In genomic region chr7:100372452-100372980, GRCm38 (mm10) we compare ENCODE assay signal across 8 mouse cellular contexts. TPM values are rescaled to one million over a fixed set of nuclear protein-coding genes. Genes with fewer than 3 reads are reported as not detected.
A peak's percentile ranks its signal among the peaks of the same experiment; 100 is the strongest.
DNase-seq lines count a peak whose midpoint lies in the region; ATAC-seq lines count a peak whose summit lies in the region.

No protein-coding gene starts in this region.

- peaks cover 2% of the 10 kb centered on the region for H3K4me1 ChIP-seq in neural tube, embryonic 11.5 days (ENCODE audit: control insufficient read depth, insufficient read depth, low read length)
- H3K4me1 ChIP-seq in embryonic facial prominence, embryonic 14.5 days (ENCODE audit: control insufficient read depth, insufficient read depth, low read length): peaks cover 16% of the 10 kb centered on the region
- peaks cover 2% of the 10 kb centered on the region; the same call in 1 of the 2 replicates for H3K4me1 ChIP-seq in limb, embryonic 11.5 days (ENCODE audit: control insufficient read depth, insufficient read depth, low read length)
- H3K4me1 ChIP-seq in neural tube, embryonic 14.5 days (ENCODE audit: control insufficient read depth, insufficient read depth, low read length): peaks cover 19% of the 10 kb centered on the region

- H3K9me3 ChIP-seq in neural tube, embryonic 11.5 days (ENCODE audit: control insufficient read depth, low read length): no peaks in the 10 kb centered on the region
- H3K9me3 ChIP-seq in embryonic facial prominence, embryonic 14.5 days (ENCODE audit: control insufficient read depth, low read length): no peaks in the 10 kb centered on the region
- H3K9me3 ChIP-seq in limb, embryonic 11.5 days (ENCODE audit: control insufficient read depth, low read length): no peaks in the 10 kb centered on the region
- H3K9me3 ChIP-seq in neural tube, embryonic 14.5 days (ENCODE audit: control insufficient read depth, low read length): no peaks in the 10 kb centered on the region

- no peak for DNase-seq in neural tube, embryonic 11.5 days (ENCODE audit: low spot score)
- DNase-seq in neural tube, embryonic 10.5 days (ENCODE audit: extremely low spot score, low spot score): no peak
- peak; percentile 19 for DNase-seq in embryonic facial prominence, embryonic 14.5 days (ENCODE audit: low spot score)
- no peak for DNase-seq in limb, embryonic 11.5 days (ENCODE audit: low spot score)
- no peak for DNase-seq in urinary bladder, postnatal 25 days (ENCODE audit: low spot score)
- no peak for DNase-seq in layer of hippocampus, adult 11-12 months (ENCODE audit: low spot score)

- 0 out of 2 replicates have a peak overlapping the region, but pooled peaks have one; percentile 14 for H3K27ac ChIP-seq in neural tube, embryonic 11.5 days (ENCODE audit: low read depth, low read length)
- peak overlapping the region; percentile 91 for H3K27ac ChIP-seq in embryonic facial prominence, embryonic 14.5 days (replicated peaks; ENCODE audit: low read depth, low read length)
- peak overlapping the region; percentile 75 for H3K27ac ChIP-seq in limb, embryonic 11.5 days (replicated peaks; ENCODE audit: low read depth, low read length)
- H3K27ac ChIP-seq in neural tube, embryonic 14.5 days (ENCODE audit: low read depth, low read length): peak overlapping the region; percentile 36; the same call in 1 of the 2 replicates

- H3K36me3 ChIP-seq in neural tube, embryonic 11.5 days (ENCODE audit: control insufficient read depth, insufficient read depth, low read length): no peaks in the 10 kb centered on the region
- H3K36me3 ChIP-seq in embryonic facial prominence, embryonic 14.5 days (ENCODE audit: control insufficient read depth, insufficient read depth, low read length): peaks cover 29% of the 10 kb centered on the region
- peaks cover 3% of the 10 kb centered on the region; the same call in 1 of the 2 replicates for H3K36me3 ChIP-seq in limb, embryonic 11.5 days (ENCODE audit: control insufficient read depth, insufficient read depth, low read length)
- peaks cover 5% of the 10 kb centered on the region; the same call in 1 of the 2 replicates for H3K36me3 ChIP-seq in neural tube, embryonic 14.5 days (ENCODE audit: control insufficient read depth, insufficient read depth, low read length)

- H3K4me3 ChIP-seq in neural tube, embryonic 11.5 days (ENCODE audit: low read depth, low read length): peak overlapping the region; percentile 56
- H3K4me3 ChIP-seq in embryonic facial prominence, embryonic 14.5 days (ENCODE audit: low read depth, low read length): peak overlapping the region; percentile 67
- H3K4me3 ChIP-seq in limb, embryonic 11.5 days (ENCODE audit: low read depth, low read length): peak overlapping the region; percentile 75
- peak overlapping the region; percentile 74 for H3K4me3 ChIP-seq in neural tube, embryonic 14.5 days (ENCODE audit: low read depth, low read length)

- H3K9ac ChIP-seq in neural tube, embryonic 11.5 days (ENCODE audit: low read length): peak overlapping the region; percentile 53
- peak overlapping the region; percentile 69 for H3K9ac ChIP-seq in embryonic facial prominence, embryonic 14.5 days (ENCODE audit: low read depth, low read length)
- H3K9ac ChIP-seq in limb, embryonic 11.5 days (ENCODE audit: low read length): peak overlapping the region; percentile 71
- H3K9ac ChIP-seq in neural tube, embryonic 14.5 days (replicated peaks; ENCODE audit: low read depth, low read length): no peak overlapping the region; the same call in 1 of the 2 replicates

- WGBS in neural tube, embryonic 11.5 days: 7% methylated on average over 17 of the region's 17 CpGs
- WGBS in embryonic facial prominence, embryonic 14.5 days: 6% methylated on average over 17 of the region's 17 CpGs
- WGBS in limb, embryonic 11.5 days: 9% methylated on average over 17 of the region's 17 CpGs
- WGBS in neural tube, embryonic 14.5 days: 8% methylated on average over 17 of the region's 17 CpGs

- ATAC-seq in neural tube, embryonic 11.5 days (ENCODE audit: insufficient read depth, low FRiP score, low TSS enrichment): no peak
- no peak for ATAC-seq in embryonic facial prominence, embryonic 14.5 days (ENCODE audit: low read depth)
- no peak for ATAC-seq in limb, embryonic 11.5 days (ENCODE audit: insufficient number of reproducible peaks, low FRiP score, low TSS enrichment, low read depth)
- no peak for ATAC-seq in neural tube, embryonic 14.5 days (ENCODE audit: low read depth)
- ATAC-seq in inflammation-experienced regulatory T-cells, adult 6 months: no peak

- H3K27me3 ChIP-seq in neural tube, embryonic 11.5 days (ENCODE audit: control insufficient read depth, insufficient read depth, low read length): no peaks in the 10 kb centered on the region
- no peaks in the 10 kb centered on the region for H3K27me3 ChIP-seq in embryonic facial prominence, embryonic 14.5 days (replicated peaks; ENCODE audit: control insufficient read depth, insufficient read depth, low read length)
- H3K27me3 ChIP-seq in limb, embryonic 11.5 days (ENCODE audit: control insufficient read depth, insufficient read depth, low read length): no peaks in the 10 kb centered on the region
- no peaks in the 10 kb centered on the region for H3K27me3 ChIP-seq in neural tube, embryonic 14.5 days (ENCODE audit: control insufficient read depth, insufficient read depth, low read length)

- peak overlapping the region; percentile 41 for H3K4me2 ChIP-seq in neural tube, embryonic 11.5 days (ENCODE audit: low read depth)
- peak overlapping the region; percentile 62 for H3K4me2 ChIP-seq in embryonic facial prominence, embryonic 14.5 days (ENCODE audit: low read depth, low read length)
- peak overlapping the region; percentile 50 for H3K4me2 ChIP-seq in limb, embryonic 11.5 days (ENCODE audit: low read depth, severe bottlenecking)
- H3K4me2 ChIP-seq in neural tube, embryonic 14.5 days (ENCODE audit: low read depth, low read length): peak overlapping the region; percentile 53

RNA-seq across cellular contexts. Expression of gene Ppme1, which starts 0.4 kb away (rescaled TPM):
- polyA plus RNA-seq in neural tube, embryonic 11.5 days (2014; fragmentation: Nextera tagmentation; extraction: Ambion mirVana): 116 and 124 TPM in 2 replicates
- 49.4 and 53.3 TPM in 2 replicates for polyA plus RNA-seq in embryonic facial prominence, embryonic 14.5 days (2014; fragmentation: Nextera tagmentation; extraction: Ambion mirVana)
- polyA plus RNA-seq in limb, embryonic 11.5 days (2014; fragmentation: Nextera tagmentation; extraction: Ambion mirVana): 68.6 and 71.3 TPM in 2 replicates
- 155 and 163 TPM in 2 replicates for polyA plus RNA-seq in neural tube, embryonic 14.5 days (2014; fragmentation: Nextera tagmentation; extraction: Ambion mirVana)
- 10 to 100 TPM; 19.5 to 23.9 (median 22.9) TPM for polyA plus RNA-seq in inflammation-experienced regulatory T-cells, adult 6 months (2017; shearing (Covaris generic))

RNA-seq across cellular contexts. Expression of gene C2cd3, which starts 0.5 kb away (rescaled TPM):
- 34.2 and 42.3 TPM in 2 replicates for polyA plus RNA-seq in neural tube, embryonic 11.5 days (2014; fragmentation: Nextera tagmentation; extraction: Ambion mirVana)
- polyA plus RNA-seq in embryonic facial prominence, embryonic 14.5 days (2014; fragmentation: Nextera tagmentation; extraction: Ambion mirVana): 21.7 and 25.3 TPM in 2 replicates
- 43.0 and 44.6 TPM in 2 replicates for polyA plus RNA-seq in limb, embryonic 11.5 days (2014; fragmentation: Nextera tagmentation; extraction: Ambion mirVana)
- polyA plus RNA-seq in neural tube, embryonic 14.5 days (2014; fragmentation: Nextera tagmentation; extraction: Ambion mirVana): 22.9 and 23.0 TPM in 2 replicates
- polyA plus RNA-seq in inflammation-experienced regulatory T-cells, adult 6 months (2017; shearing (Covaris generic)): 10 to 100 TPM; 32.1 to 38.2 (median 36.9) TPM

Comparison
In these comparisons a context has a peak if more than half of its experiments do, and no peak if none do; other contexts are left out.
1. H3K27ac ChIP-seq: peak in every context shown above with its lines; median percentile 91 in embryonic facial prominence, embryonic 14.5 days; 75 in limb, embryonic 11.5 days; 36 in neural tube, embryonic 14.5 days; 14 in neural tube, embryonic 11.5 days.